Mouse (Mus musculus) embryonic fibroblast, embryonic 13.5 days (primary cell): ENCODE measurements around the gene Gm28230.

ENCODE experiments used
- CTCF ChIP-seq: IDR thresholded peaks from 2 replicates; pipeline ENCODE4 v1.5.1; 2011; ENCODE audit warnings: mild to moderate bottlenecking, control low read depth, low read length, moderate library complexity, borderline replicate concordance; ENCODE audit not compliant: insufficient read depth
- POLR2A ChIP-seq: IDR thresholded peaks from 2 replicates; pipeline ENCODE4 v1.6.1; 2011; ENCODE audit warnings: low read depth, mild to moderate bottlenecking, control low read depth, low read length, moderate library complexity

DNA sequence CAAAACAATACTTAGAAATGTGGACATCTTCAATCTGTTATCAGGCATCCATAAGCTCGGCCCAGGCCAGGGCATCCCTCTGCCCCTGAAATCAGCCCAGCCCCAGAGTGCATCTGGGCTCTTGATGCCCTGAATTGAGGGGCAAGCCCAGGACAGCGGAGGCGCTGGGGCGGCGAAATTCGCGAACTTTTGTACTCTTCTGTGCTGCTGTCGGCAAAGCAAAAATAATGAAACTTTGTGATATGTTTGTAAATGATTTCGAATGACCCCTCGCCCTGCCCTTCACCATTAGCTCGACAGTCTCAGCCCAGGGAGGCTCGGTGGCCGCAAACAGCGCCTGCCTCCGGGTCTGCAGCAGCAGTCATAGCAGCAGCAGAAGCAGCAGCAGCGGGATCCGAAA is 1.4 kb upstream of the Gm28230 start:
- TF ChIP-seq CTCF (no peak), POLR2A (no peak)
